Mouse (Mus musculus) left cerebral cortex, postnatal 14 days (tissue): ENCODE results near the gene Rap1b. TPM values are rescaled to one million over a fixed set of nuclear protein-coding genes. Genes with fewer than 3 reads are reported as not detected.

Experiments
- total RNA-seq, 2 experiments: library from RNA; stranded (reverse); gene quantifications; 2 replicates each; pipeline ENCODE4 v1.2.3; 2021

Gene Rap1b
- total RNA-seq, 2 experiments from 2014 or later, result 76.6 to 76.7 TPM

Other genes with a start within 250 kb of the Rap1b start
- gene Cpm, start 216.5 kb downstream of the Rap1b start, total RNA-seq, result 1 to 10 TPM; 3.2 to 3.6 TPM
- 10 to 100 TPM; 49.9 to 50.4 TPM for gene Mdm2, start 135.3 kb downstream of the Rap1b start, total RNA-seq
- 10 to 100 TPM; 28.5 to 31.6 TPM for gene Slc35e3, start 99.7 kb downstream of the Rap1b start, total RNA-seq
- gene Nup107, start 53.3 kb downstream of the Rap1b start, total RNA-seq, result 10 to 100 TPM; 15.5 to 19.9 TPM